Mouse (Mus musculus) neural tube, embryonic 14.5 days (tissue): ENCODE data around the gene Dock4. TPM values are rescaled to one million over a fixed set of nuclear protein-coding genes. Genes with fewer than 3 reads are reported as not detected.

ENCODE experiments used
- ATAC-seq: fragments of 200-750 bp; cut with Nextera tagmentation; 2 replicates; pipeline ENCODE4 v1.8.0; 2017; ENCODE audit warnings: low read depth, mild to moderate bottlenecking, moderate TSS enrichment, moderate library complexity
- H3K27ac ChIP-seq: fragments of 300-500 bp; sonication (generic); 2 replicates; pipeline ENCODE4 v1.5.1; 2014; ENCODE audit warnings: low read depth, mild to moderate bottlenecking, control low read depth, low read length, moderate library complexity, mixed read lengths
- H3K27me3 ChIP-seq: fragments of 300-500 bp; sonication (generic); 2 replicates; pipeline ENCODE4 v1.6.1; 2014; ENCODE audit warnings: low read length; ENCODE audit not compliant: control insufficient read depth, insufficient read depth
- H3K36me3 ChIP-seq: fragments of 300-500 bp; sonication (generic); 2 replicates; pipeline ENCODE4 v1.6.1; 2014; ENCODE audit warnings: low read length, mixed read lengths; ENCODE audit not compliant: control insufficient read depth, insufficient read depth
- H3K4me1 ChIP-seq: fragments of 300-500 bp; sonication (generic); 2 replicates; pipeline ENCODE4 v1.6.1; 2014; ENCODE audit warnings: low read length; ENCODE audit not compliant: control insufficient read depth, insufficient read depth
- H3K4me2 ChIP-seq: fragments of 300-500 bp; sonication (generic); 2 replicates; pipeline ENCODE4 v1.6.1; 2014; ENCODE audit warnings: mild to moderate bottlenecking, low read depth, low read length, control low read depth
- H3K4me3 ChIP-seq: fragments of 300-500 bp; sonication (generic); 2 replicates; pipeline ENCODE4 v1.5.1; 2014; ENCODE audit warnings: low read depth, low read length, control low read depth, mixed read lengths
- H3K9ac ChIP-seq: fragments of 300-500 bp; sonication (generic); replicated peaks from 2 replicates; pipeline ENCODE4 v1.6.1; 2014; ENCODE audit warnings: low read depth, mild to moderate bottlenecking, control low read depth, low read length, mixed read lengths
- H3K9me3 ChIP-seq: fragments of 300-500 bp; sonication (generic); 2 replicates; pipeline ENCODE4 v1.6.1; 2016; ENCODE audit warnings: low read length; ENCODE audit not compliant: control insufficient read depth
- WGBS: fragments of 180-500 bp; shearing (Covaris S2); extraction: QIAGEN DNeasy Blood & Tissue Kit; methylation state at CpG from one replicate; pipeline ENCODE4 v1.1.7; 2014; 5-methylcytosine and 5-hydroxymethylcytosine counted together
- polyA plus RNA-seq: library from polyadenylated mRNA; unstranded; fragments of >200 nt; fragmentation: Nextera tagmentation; extraction: Ambion mirVana; gene quantifications from 2 replicates; pipeline ENCODE4 v1.2.1, GENCODE M21; 2014

Dock4 gene
- polyA plus RNA-seq, 1 experiment from 2014 or later: 45.4 TPM

DNA sequence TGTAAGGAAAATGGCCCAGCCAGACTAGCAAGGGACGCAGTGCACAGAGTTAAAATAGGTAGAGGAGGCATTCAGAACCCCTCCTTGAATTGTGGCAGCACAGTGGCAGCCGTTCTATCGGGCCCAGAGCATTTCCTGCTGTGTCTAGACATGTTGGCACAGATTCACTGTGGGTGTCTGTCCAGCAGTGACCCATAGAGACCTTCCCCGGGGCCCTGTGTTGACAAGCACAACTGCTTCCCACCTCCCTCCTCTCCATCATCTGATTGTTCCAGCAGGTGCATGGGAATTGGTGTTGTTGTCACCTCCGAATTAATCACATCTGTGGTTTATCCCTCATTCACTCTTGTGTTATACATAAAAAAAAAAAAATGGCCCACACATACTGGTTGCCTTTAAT is 210.7 kb downstream of the Dock4 start:
- H3K4me3 ChIP-seq: no peak overlapping the region
- H3K36me3 ChIP-seq: no peaks in the 10 kb centered on the region
- no peaks in the 10 kb centered on the region for H3K4me1 ChIP-seq
- H3K4me2 ChIP-seq: no peak overlapping the region
- no peak overlapping the region for H3K27ac ChIP-seq
- no peak for ATAC-seq
- no peaks in the 10 kb centered on the region for H3K9me3 ChIP-seq
- H3K9ac ChIP-seq: no peak overlapping the region
- 61% methylated on average over 5 of the region's 5 CpGs for WGBS
- H3K27me3 ChIP-seq: no peaks in the 10 kb centered on the region

DNA sequence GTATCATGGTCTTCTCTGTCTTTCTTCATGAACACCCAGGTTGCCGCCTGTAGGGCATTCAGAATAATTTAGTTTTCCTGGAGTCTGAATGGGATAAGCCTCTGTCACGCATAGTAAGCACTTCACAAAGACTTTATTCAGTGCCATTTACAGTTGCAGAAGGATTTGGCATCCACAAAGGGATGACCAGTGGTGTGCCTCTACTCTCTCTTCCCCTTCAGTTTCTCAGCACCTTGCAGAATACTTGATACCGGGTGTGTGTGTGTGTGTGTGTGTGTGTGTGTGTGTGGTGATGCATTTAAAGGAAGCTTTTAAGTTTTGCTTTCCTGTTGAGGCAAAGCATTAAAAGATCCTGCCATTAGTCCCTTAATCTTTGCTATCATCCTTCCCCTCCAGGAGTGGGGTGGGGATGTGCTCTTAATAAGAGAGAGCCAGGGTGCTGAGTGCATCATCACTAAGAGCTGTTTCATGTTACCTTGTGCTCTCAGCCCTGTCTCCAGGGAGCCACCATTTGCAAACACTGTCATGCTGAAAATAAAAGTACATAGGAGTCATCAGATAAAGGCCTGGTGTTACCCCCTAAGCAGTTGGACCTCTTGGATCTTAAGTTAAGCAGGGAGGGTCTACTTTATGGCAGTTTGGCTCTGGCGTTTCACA is 211.6 kb downstream of the Dock4 start:
- H3K4me2 ChIP-seq: no peak overlapping the region
- WGBS: 48% methylated on average over 4 of the region's 4 CpGs
- H3K4me3 ChIP-seq: no peak overlapping the region
- H3K9me3 ChIP-seq: no peaks in the 10 kb centered on the region
- peak; percentile 61 for ATAC-seq
- H3K27ac ChIP-seq: no peak overlapping the region
- no peak overlapping the region for H3K9ac ChIP-seq
- no peaks in the 10 kb centered on the region for H3K27me3 ChIP-seq
- H3K4me1 ChIP-seq: no peaks in the 10 kb centered on the region
- H3K36me3 ChIP-seq: no peaks in the 10 kb centered on the region

DNA sequence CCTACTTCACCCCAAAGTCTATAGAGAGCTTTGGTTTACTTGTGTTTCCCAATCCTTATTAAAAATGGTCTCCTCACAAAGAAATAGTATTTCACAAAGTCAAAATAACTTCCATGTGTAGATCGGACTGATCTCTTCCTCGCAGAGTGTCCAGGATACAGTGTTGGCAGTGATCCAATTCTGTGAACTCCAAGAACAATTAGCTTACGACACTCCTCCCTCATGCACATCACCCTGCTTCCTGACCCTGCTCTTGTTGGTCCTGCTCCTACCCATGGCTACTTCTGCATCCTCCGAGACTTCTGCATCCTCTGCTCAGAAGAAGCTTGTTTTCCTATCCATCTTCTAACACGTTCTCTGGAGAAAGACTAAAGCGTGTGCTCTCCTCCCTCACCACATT is 213.9 kb downstream of the Dock4 start:
- no peak overlapping the region for H3K4me3 ChIP-seq
- WGBS: 61% methylated on average over 6 of the region's 6 CpGs
- no peaks in the 10 kb centered on the region for H3K9me3 ChIP-seq
- no peak overlapping the region for H3K27ac ChIP-seq
- ATAC-seq: no peak
- no peaks in the 10 kb centered on the region for H3K27me3 ChIP-seq
- no peak overlapping the region for H3K4me2 ChIP-seq
- H3K9ac ChIP-seq: no peak overlapping the region
- no peaks in the 10 kb centered on the region for H3K36me3 ChIP-seq
- no peaks in the 10 kb centered on the region for H3K4me1 ChIP-seq

DNA sequence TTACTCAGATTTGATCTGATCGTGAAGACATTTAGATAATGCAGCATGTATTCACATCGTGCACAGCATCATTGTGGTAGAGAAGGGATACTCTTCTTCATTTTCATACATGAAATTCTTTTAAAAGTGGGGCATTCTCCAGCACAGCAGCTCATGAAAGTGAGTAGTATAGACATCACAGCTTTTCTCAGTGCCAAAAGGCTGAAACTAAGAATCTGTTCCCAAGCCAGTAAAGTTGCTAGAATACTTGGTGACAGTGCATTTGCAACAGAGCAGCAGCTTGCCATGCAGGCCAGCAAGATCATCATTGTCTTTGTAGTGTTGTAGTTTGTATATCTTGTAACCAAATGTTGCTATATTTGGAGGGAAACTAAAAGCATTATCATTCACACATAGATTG is 223.7 kb downstream of the Dock4 start:
- H3K36me3 ChIP-seq: no peaks in the 10 kb centered on the region
- WGBS: 92% methylated on average over 2 of the region's 2 CpGs
- no peak overlapping the region for H3K4me2 ChIP-seq
- no peak overlapping the region for H3K9ac ChIP-seq
- H3K27me3 ChIP-seq: no peaks in the 10 kb centered on the region
- no peaks in the 10 kb centered on the region for H3K9me3 ChIP-seq
- no peak overlapping the region for H3K27ac ChIP-seq
- no peak for ATAC-seq
- H3K4me1 ChIP-seq: no peaks in the 10 kb centered on the region
- H3K4me3 ChIP-seq: no peak overlapping the region

DNA sequence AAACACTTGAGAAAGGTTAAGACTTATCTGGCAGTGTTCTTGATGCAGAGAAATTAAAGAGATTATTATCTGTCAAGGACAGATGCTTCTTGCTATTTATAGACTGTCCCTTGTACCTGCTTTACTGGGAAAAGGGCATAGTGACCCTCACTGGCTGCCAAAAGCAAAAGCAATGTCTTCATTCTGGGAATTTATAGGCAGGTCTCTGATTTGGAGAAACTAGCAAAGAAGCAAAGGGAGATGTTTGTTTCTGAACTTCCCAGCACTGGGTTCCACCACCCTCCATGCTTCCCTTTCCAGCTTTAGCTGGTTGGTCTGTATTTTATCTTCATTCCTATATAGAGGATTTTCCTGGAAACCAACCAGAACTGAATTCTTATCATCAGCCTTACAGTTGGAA is 225.0 kb downstream of the Dock4 start:
- Histone ChIP-seq H3K4me3 (no peak overlapping the region), H3K27ac (no peak overlapping the region), H3K9me3 (no peaks in the 10 kb centered on the region), H3K27me3 (no peaks in the 10 kb centered on the region), H3K4me2 (no peak overlapping the region), H3K9ac (no peak overlapping the region), H3K36me3 (no peaks in the 10 kb centered on the region), H3K4me1 (no peaks in the 10 kb centered on the region)
- no peak for ATAC-seq

DNA sequence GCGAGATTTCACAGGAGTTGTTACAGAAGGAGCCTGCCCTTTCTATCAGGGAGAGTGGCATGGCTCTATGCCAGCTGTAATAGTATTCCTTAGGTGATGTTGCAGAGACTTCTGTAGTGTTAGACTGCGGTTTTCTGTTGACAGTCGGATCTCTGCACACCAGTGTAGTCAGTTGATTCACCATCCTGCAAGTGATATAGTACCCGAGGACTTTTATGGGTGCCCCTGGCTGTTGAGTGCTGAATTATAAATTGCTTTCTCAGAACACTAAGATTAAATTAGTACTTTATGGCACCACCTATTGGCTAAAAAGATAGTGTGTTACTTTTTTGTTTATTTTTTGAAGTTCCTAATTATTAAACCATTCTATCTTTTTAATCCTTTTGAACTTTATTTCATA is 234.0 kb downstream of the Dock4 start:
- no peak overlapping the region for H3K4me3 ChIP-seq
- ATAC-seq: no peak
- no peaks in the 10 kb centered on the region for H3K27me3 ChIP-seq
- no peaks in the 10 kb centered on the region for H3K4me1 ChIP-seq
- peaks cover 8% of the 10 kb centered on the region; the same call in 1 of the 2 replicates for H3K36me3 ChIP-seq
- WGBS: 69% methylated on average over 4 of the region's 4 CpGs
- no peak overlapping the region for H3K9ac ChIP-seq
- no peak overlapping the region for H3K4me2 ChIP-seq
- H3K9me3 ChIP-seq: no peaks in the 10 kb centered on the region
- H3K27ac ChIP-seq: no peak overlapping the region

DNA sequence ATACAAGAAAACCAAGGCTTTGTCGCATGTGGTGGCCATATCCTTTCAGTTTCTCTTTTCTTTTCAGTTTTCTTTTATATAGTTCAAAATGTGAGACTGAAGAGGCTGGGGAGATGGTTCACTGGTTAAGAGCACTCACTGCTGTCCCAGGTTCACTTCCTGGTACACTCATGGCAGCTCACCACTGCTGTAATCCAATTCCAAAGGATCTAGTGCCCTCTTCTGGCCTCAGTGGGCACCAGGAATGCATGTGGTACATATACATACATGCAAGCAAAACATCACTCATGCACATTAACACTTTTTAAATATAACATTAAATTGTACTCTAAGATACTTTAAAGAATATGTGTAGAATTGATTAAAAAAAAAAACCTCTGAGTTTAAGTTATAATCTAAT is 234.8 kb downstream of the Dock4 start:
- no peak overlapping the region for H3K27ac ChIP-seq
- H3K4me2 ChIP-seq: no peak overlapping the region
- no peaks in the 10 kb centered on the region for H3K27me3 ChIP-seq
- H3K4me1 ChIP-seq: no peaks in the 10 kb centered on the region
- no peak for ATAC-seq
- WGBS: 91% methylated on average over 1 of the region's 1 CpGs
- H3K9me3 ChIP-seq: no peaks in the 10 kb centered on the region
- no peak overlapping the region for H3K9ac ChIP-seq
- H3K4me3 ChIP-seq: no peak overlapping the region
- H3K36me3 ChIP-seq: peaks cover 8% of the 10 kb centered on the region; the same call in 1 of the 2 replicates

DNA sequence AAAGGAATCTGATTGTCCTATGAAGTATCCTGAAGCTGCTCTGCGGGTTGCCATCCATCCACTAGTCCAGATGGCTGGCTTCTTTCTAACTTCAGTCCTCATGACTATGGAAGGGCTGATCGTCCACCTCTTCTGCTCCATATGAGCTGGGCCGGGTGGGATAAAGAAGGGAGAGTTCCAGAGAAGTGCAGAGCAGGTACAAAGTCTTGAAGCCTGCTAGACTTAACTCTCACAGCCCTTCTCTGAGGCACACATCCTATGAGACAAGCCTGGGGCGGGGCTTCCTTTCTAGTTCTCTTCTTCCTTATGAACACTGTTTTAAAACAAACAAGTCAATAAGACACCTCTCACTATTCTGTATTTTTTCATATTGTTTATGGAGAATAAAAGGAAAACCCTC is 245.7 kb downstream of the Dock4 start:
- Histone ChIP-seq H3K4me2 (no peak overlapping the region), H3K27ac (no peak overlapping the region), H3K36me3 (no peaks in the 10 kb centered on the region), H3K4me1 (0 out of 2 replicates have a peak, but pooled peaks cover 2% of the 10 kb centered on the region), H3K9me3 (no peaks in the 10 kb centered on the region), H3K27me3 (no peaks in the 10 kb centered on the region), H3K9ac (no peak overlapping the region), H3K4me3 (no peak overlapping the region)
- no peak for ATAC-seq
- 80% methylated on average over 4 of the region's 4 CpGs for WGBS

DNA sequence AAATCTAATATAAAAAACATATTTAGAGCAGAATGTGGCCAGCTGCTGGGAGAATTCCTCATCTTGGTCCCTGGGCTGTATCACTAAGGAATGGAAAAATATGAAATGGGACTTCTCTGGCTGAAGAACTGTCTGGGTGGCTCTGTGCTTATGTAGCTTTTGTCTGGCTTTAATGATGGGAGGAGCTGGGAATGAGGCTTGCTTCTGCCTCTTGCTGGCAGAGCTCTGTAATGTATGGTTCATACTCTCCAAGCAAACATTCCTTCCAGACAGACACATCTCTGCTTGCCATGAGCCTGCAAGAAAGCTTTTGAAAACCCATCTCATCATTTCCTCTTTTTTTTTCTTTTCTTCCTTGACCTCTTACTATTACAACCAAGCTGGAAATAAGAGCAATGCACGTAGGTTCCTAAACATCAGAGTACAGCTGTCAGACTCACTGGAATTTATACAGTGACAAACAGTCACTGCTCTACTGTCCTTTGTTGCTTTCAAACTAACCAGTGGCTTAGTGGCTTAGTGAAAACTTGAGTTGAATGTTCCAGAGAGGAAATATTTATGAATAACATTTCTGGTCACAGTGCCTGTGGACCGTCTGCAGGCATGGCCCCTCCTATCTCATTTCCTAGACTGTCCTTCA is 248.4 kb downstream of the Dock4 start:
- Histone ChIP-seq H3K4me1 (0 out of 2 replicates have a peak, but pooled peaks cover 2% of the 10 kb centered on the region), H3K4me2 (no peak overlapping the region), H3K27me3 (no peaks in the 10 kb centered on the region), H3K27ac (no peak overlapping the region; the same call in 1 of the 2 replicates), H3K9me3 (no peaks in the 10 kb centered on the region), H3K4me3 (no peak overlapping the region), H3K36me3 (no peaks in the 10 kb centered on the region), H3K9ac (no peak overlapping the region)
- ATAC-seq: no peak
- 46% methylated on average over 2 of the region's 2 CpGs for WGBS
